Comparison of ENCODE assay signal across 8 mouse cellular contexts in genomic region chr3:51396219-51397068, GRCm38 (mm10). TPM values are rescaled to one million over a fixed set of nuclear protein-coding genes. Genes with fewer than 3 reads are reported as not detected.
DNase-seq lines count a peak whose midpoint lies in the region; ATAC-seq and TF ChIP-seq lines count a peak whose summit lies in the region.

TSS of gene Mgarp (minus strand) at chr3:51396738.

- ATAC-seq in intestine, embryonic 15.5 days, result peak; percentile 92
- ATAC-seq in neural tube, embryonic 14.5 days (ENCODE audit: low read depth), result peak; percentile 75

- peak; percentile 65 for TF ChIP-seq CTCF in layer of hippocampus, adult 2 months (conservative IDR thresholded peaks at IDR 0.05)
- TF ChIP-seq CTCF in lung, adult 2 months (IDR thresholded peaks at IDR 0.05; ENCODE audit: insufficient read depth, low read length), result 0 out of 2 replicates have a peak, but pooled peaks have one; percentile 4

- H3K27me3 ChIP-seq in intestine, embryonic 15.5 days (replicated peaks), result no peaks in the 10 kb centered on the region
- H3K27me3 ChIP-seq in neural tube, embryonic 14.5 days (ENCODE audit: control insufficient read depth, insufficient read depth, low read length), result 0 out of 2 replicates have a peak, but pooled peaks cover 5% of the 10 kb centered on the region

- 2% methylated on average over 41 of the region's 41 CpGs for WGBS in intestine, embryonic 15.5 days
- 2% methylated on average over 41 of the region's 41 CpGs for WGBS in lung, adult 2 months
- 3% methylated on average over 41 of the region's 41 CpGs for WGBS in neural tube, embryonic 14.5 days

- no peaks in the 10 kb centered on the region; the same call in 1 of the 2 replicates for H3K4me1 ChIP-seq in intestine, embryonic 15.5 days (replicated peaks)
- H3K4me1 ChIP-seq in lung, adult 2 months (ENCODE audit: control insufficient read depth, insufficient read depth, low read length), result no peaks in the 10 kb centered on the region
- H3K4me1 ChIP-seq in neural tube, embryonic 14.5 days (ENCODE audit: control insufficient read depth, insufficient read depth, low read length), result peaks cover 3% of the 10 kb centered on the region; the same call in 1 of the 2 replicates

- H3K4me2 ChIP-seq in intestine, embryonic 15.5 days (replicated peaks), result peak within 1 kb of the TSS; percentile 87
- peak within 1 kb of the TSS; percentile 54 for H3K4me2 ChIP-seq in neural tube, embryonic 14.5 days (ENCODE audit: low read depth, low read length)

- no peak for TF ChIP-seq POLR2A in lung, adult 2 months (IDR thresholded peaks at IDR 0.05; ENCODE audit: borderline replicate concordance, extremely low read depth, low read depth, low read length)

- peak within 1 kb of the TSS; percentile 58 for H3K4me3 ChIP-seq in layer of hippocampus, adult 2 months
- H3K4me3 ChIP-seq in intestine, embryonic 15.5 days (replicated peaks), result peak within 1 kb of the TSS; percentile 60
- peak within 1 kb of the TSS; percentile 11 for H3K4me3 ChIP-seq in lung, adult 2 months (replicated peaks; ENCODE audit: extremely low read depth, low read depth, low read length)
- H3K4me3 ChIP-seq in neural tube, embryonic 14.5 days (ENCODE audit: low read depth, low read length), result peak within 1 kb of the TSS; percentile 33

- no peak for DNase-seq in layer of hippocampus, adult 2 months (ENCODE audit: low spot score in 2 of 2)
- DNase-seq in layer of hippocampus, adult 9-10 months (ENCODE audit: low spot score), result no peak
- DNase-seq in embryo, embryonic 10 days (ENCODE audit: low spot score), result peak; percentile 87
- peak; percentile 49 to 76 for DNase-seq in gastrocnemius, postnatal 4 days (ENCODE audit: low spot score in 2 of 2)
- DNase-seq in lung, adult 2 months, result peak; percentile 58
- DNase-seq in thymus, postnatal 25 days, result peak; percentile 69

- no peaks in the 10 kb centered on the region for H3K36me3 ChIP-seq in intestine, embryonic 15.5 days
- no peaks in the 10 kb centered on the region for H3K36me3 ChIP-seq in neural tube, embryonic 14.5 days (ENCODE audit: control insufficient read depth, insufficient read depth, low read length)

- H3K27ac ChIP-seq in layer of hippocampus, adult 2 months, result no peak within 1 kb of the TSS
- H3K27ac ChIP-seq in intestine, embryonic 15.5 days, result no peak within 1 kb of the TSS
- no peak within 1 kb of the TSS for H3K27ac ChIP-seq in neural tube, embryonic 14.5 days (ENCODE audit: low read depth, low read length)

- no peaks in the 10 kb centered on the region for H3K9me3 ChIP-seq in intestine, embryonic 15.5 days
- no peaks in the 10 kb centered on the region for H3K9me3 ChIP-seq in neural tube, embryonic 14.5 days (ENCODE audit: control insufficient read depth, low read length)

- H3K9ac ChIP-seq in intestine, embryonic 15.5 days, result peak within 1 kb of the TSS; percentile 56
- 0 out of 2 replicates have a peak within 1 kb of the TSS, but pooled peaks have one; percentile 18 for H3K9ac ChIP-seq in neural tube, embryonic 14.5 days (replicated peaks; ENCODE audit: low read depth, low read length)

RNA-seq across cellular contexts. Expression of gene Mgarp, which starts in this region (rescaled TPM):
- total RNA-seq in layer of hippocampus, adult 2 months (2021), result not detected
- 1 to 10 TPM in 1 of 2 experiments, under 1 TPM in 1; 0.44 to 1.0 TPM for total RNA-seq in gastrocnemius, postnatal 4 days (2021)
- 4.0 and 7.5 TPM in 2 replicates for polyA plus RNA-seq in intestine, embryonic 15.5 days (2015; fragmentation: Nextera tagmentation; extraction: Ambion mirVana)
- not detected in 2 replicates for polyA plus RNA-seq in lung, adult 2 months (2012; rRNA removed)
- 0.48 TPM in 1 of 2 replicates, not detected in the other for polyA plus RNA-seq in neural tube, embryonic 14.5 days (2014; fragmentation: Nextera tagmentation; extraction: Ambion mirVana)

Comparison
In these comparisons a context has a peak if more than half of its experiments do, and no peak if none do; other contexts are left out.
1. Peak in DNase-seq and H3K4me3 ChIP-seq in lung, adult 2 months; RNA of the gene not detected or under 1 TPM.
2. Peak in ATAC-seq, H3K4me3 ChIP-seq, H3K9ac ChIP-seq and H3K4me2 ChIP-seq in neural tube, embryonic 14.5 days; RNA of the gene not detected or under 1 TPM.
3. DNase-seq: peak in embryo, embryonic 10 days (single experiment), gastrocnemius, postnatal 4 days (2 of 2) and thymus, postnatal 25 days (single experiment); none in layer of hippocampus, adult 2 months (0 of 2) and layer of hippocampus, adult 9-10 months (single experiment).
4. Peak in every context shown above with its lines, with median percentiles within 50 percentile points of each other: H3K4me3 ChIP-seq.